Mouse (Mus musculus): ENCODE measurements around the gene Nsd1. TPM values are rescaled to one million over a fixed set of nuclear protein-coding genes. Genes with fewer than 3 reads are reported as not detected.

Gene Nsd1
- polyA plus RNA-seq, 1 experiment from 2014 or later, result 96.3 TPM

- WGBS, result under 1% methylated on average over 32 of the region's 32 CpGs
- peak overlapping the region; percentile 88 for H3K4me3 ChIP-seq (ENCODE audit: low read depth, low read length)
- H3K27me3 ChIP-seq (ENCODE audit: control insufficient read depth, insufficient read depth, low read length), result no peaks in the 10 kb centered on the region
- peak overlapping the region; percentile 83 for H3K4me2 ChIP-seq (replicated peaks; ENCODE audit: low read depth, low read length)
- H3K27ac ChIP-seq (ENCODE audit: low read length), result peak overlapping the region; percentile 87
- H3K9me3 ChIP-seq (ENCODE audit: control insufficient read depth, low read depth, low read length), result no peaks in the 10 kb centered on the region
- H3K9ac ChIP-seq (replicated peaks; ENCODE audit: low read depth, low read length), result peak overlapping the region; percentile 77
- peaks cover 12% of the 10 kb centered on the region; the same call in 1 of the 2 replicates for H3K36me3 ChIP-seq (ENCODE audit: control insufficient read depth, insufficient read depth, low read length)
- peak; percentile 49; the same call in 1 of the 2 replicates for ATAC-seq (ENCODE audit: insufficient number of reproducible peaks, insufficient read depth, low FRiP score, low read depth)
- H3K4me1 ChIP-seq (ENCODE audit: control insufficient read depth, insufficient read depth, low read length), result peaks cover 14% of the 10 kb centered on the region; the same call in 1 of the 2 replicates
Measured at GRCm38 (mm10) chr13:55361974-55362452, 152.4 kb downstream of the Nsd1 start.

GRCm38 (mm10) chr13:55362453-55363060 lies 153.0 kb downstream of the Nsd1 start, which contains the start of gene Lman2:
Gene Lman2, minus strand, starts transcription at chr13:55362783.
- ATAC-seq (ENCODE audit: insufficient number of reproducible peaks, insufficient read depth, low FRiP score, low read depth), result peak; percentile 99
- peak within 1 kb of the TSS; percentile 87 for H3K27ac ChIP-seq (ENCODE audit: low read length)
- WGBS, result 0% methylated on average over 35 of the region's 35 CpGs

More at GRCm38 (mm10) chr13:55362453-55363060, 153.0 kb downstream of the Nsd1 start, which contains the start of gene Lman2:
- Histone ChIP-seq H3K4me1 (ENCODE audit: control insufficient read depth, insufficient read depth, low read length) (peaks cover 14% of the 10 kb centered on the region; the same call in 1 of the 2 replicates), H3K9ac (replicated peaks; ENCODE audit: low read depth, low read length) (peak within 1 kb of the TSS; percentile 77), H3K4me2 (replicated peaks; ENCODE audit: low read depth, low read length) (peak within 1 kb of the TSS; percentile 83), H3K4me3 (ENCODE audit: low read depth, low read length) (peak within 1 kb of the TSS; percentile 88), H3K9me3 (ENCODE audit: control insufficient read depth, low read depth, low read length) (no peaks in the 10 kb centered on the region), H3K36me3 (ENCODE audit: control insufficient read depth, insufficient read depth, low read length) (peaks cover 11% of the 10 kb centered on the region; the same call in 1 of the 2 replicates), H3K27me3 (ENCODE audit: control insufficient read depth, insufficient read depth, low read length) (no peaks in the 10 kb centered on the region)

Other genes with a start within 250 kb of the Nsd1 start
- 1.2 and 1.3 TPM in 2 replicates for gene Hk3, start 188.4 kb upstream of the Nsd1 start, polyA plus RNA-seq (2014; fragmentation: Nextera tagmentation; extraction: Ambion mirVana)
- gene Uimc1, start 109.5 kb upstream of the Nsd1 start, polyA plus RNA-seq (2014; fragmentation: Nextera tagmentation; extraction: Ambion mirVana), result 29.1 and 29.6 TPM in 2 replicates
- gene Zfp346, start 104.5 kb upstream of the Nsd1 start, polyA plus RNA-seq (2014; fragmentation: Nextera tagmentation; extraction: Ambion mirVana), result 22.7 and 23.1 TPM in 2 replicates
- gene Gm17617, start 76.2 kb upstream of the Nsd1 start, polyA plus RNA-seq (2014; fragmentation: Nextera tagmentation; extraction: Ambion mirVana), result not detected in 2 replicates
- gene Fgfr4, start 57.1 kb upstream of the Nsd1 start, polyA plus RNA-seq (2014; fragmentation: Nextera tagmentation; extraction: Ambion mirVana), result 7.3 and 7.8 TPM in 2 replicates
- gene Prelid1, start 110.7 kb downstream of the Nsd1 start, polyA plus RNA-seq (2014; fragmentation: Nextera tagmentation; extraction: Ambion mirVana), result 509 and 525 TPM in 2 replicates
- gene Rab24, start 112.2 kb downstream of the Nsd1 start, polyA plus RNA-seq (2014; fragmentation: Nextera tagmentation; extraction: Ambion mirVana), result 81.0 and 89.9 TPM in 2 replicates
- gene Mxd3, start 120.0 kb downstream of the Nsd1 start, polyA plus RNA-seq (2014; fragmentation: Nextera tagmentation; extraction: Ambion mirVana), result 33.5 and 40.7 TPM in 2 replicates
- 91.7 and 98.6 TPM in 2 replicates for gene Lman2, start 153.0 kb downstream of the Nsd1 start, polyA plus RNA-seq (2014; fragmentation: Nextera tagmentation; extraction: Ambion mirVana)
- gene Rgs14, start 159.9 kb downstream of the Nsd1 start, polyA plus RNA-seq (2014; fragmentation: Nextera tagmentation; extraction: Ambion mirVana), result 0.53 and 0.78 TPM in 2 replicates
- 0.18 TPM in 1 of 2 replicates, not detected in the other for gene Slc34a1, start 188.4 kb downstream of the Nsd1 start, polyA plus RNA-seq (2014; fragmentation: Nextera tagmentation; extraction: Ambion mirVana)
- 0.52 TPM in 1 of 2 replicates, not detected in the other for gene Pfn3, start 205.4 kb downstream of the Nsd1 start, polyA plus RNA-seq (2014; fragmentation: Nextera tagmentation; extraction: Ambion mirVana)
- not detected in 2 replicates for gene F12, start 217.0 kb downstream of the Nsd1 start, polyA plus RNA-seq (2014; fragmentation: Nextera tagmentation; extraction: Ambion mirVana)
- gene Grk6, start 235.3 kb downstream of the Nsd1 start, polyA plus RNA-seq (2014; fragmentation: Nextera tagmentation; extraction: Ambion mirVana), result 35.5 and 36.9 TPM in 2 replicates